Mouse (Mus musculus) CD4-positive, CD25-positive, alpha-beta regulatory T cell, adult 4 months (primary cell): ENCODE results near the gene Gm20388. TPM values are rescaled to one million over a fixed set of nuclear protein-coding genes. Genes with fewer than 3 reads are reported as not detected.
A peak's percentile ranks its signal among the peaks of the same experiment; 100 is the strongest.
"Not testable (repeated sequence)": the region's sequence is repeated elsewhere in the genome, so short reads cannot be mapped to it uniquely, and the experiment has no call there.

Source experiments
- ATAC-seq: one replicate; pipeline ENCODE4 v1.8.0; 2017
- polyA plus RNA-seq, 2 experiments: library from polyadenylated mRNA; unstranded; fragments of 100-300 nt; shearing (Covaris generic); gene quantifications; one replicate each; pipeline ENCODE4 v1.2.1; 2017

Gene Gm20388
- polyA plus RNA-seq, 2 experiments from 2014 or later: 10.7 to 12.8 TPM

- no peak for ATAC-seq
These were observed 3331.7 kb downstream of the Gm20388 start for GRCm38 (mm10) chr8:123242107-123242923.

- no peak for ATAC-seq
These were observed 3332.4 kb downstream of the Gm20388 start for GRCm38 (mm10) chr8:123243053-123243452.

- ATAC-seq: no peak
These were observed 3333.7 kb downstream of the Gm20388 start for GRCm38 (mm10) chr8:123244382-123244781.

GRCm38 (mm10) chr8:123245543-123245942 lies 3334.9 kb downstream of the Gm20388 start:
- ATAC-seq: no peak

- no peak for ATAC-seq
These were observed 3337.1 kb downstream of the Gm20388 start for GRCm38 (mm10) chr8:123247748-123248147.

GRCm38 (mm10) chr8:123248596-123248995 lies 3338.0 kb downstream of the Gm20388 start:
- no peak for ATAC-seq

- ATAC-seq: no peak
These were observed 3340.3 kb downstream of the Gm20388 start for GRCm38 (mm10) chr8:123250940-123251339.

- ATAC-seq: no peak
These were observed 3342.3 kb downstream of the Gm20388 start for GRCm38 (mm10) chr8:123252925-123253324.

GRCm38 (mm10) chr8:123253451-123254098 lies 3342.9 kb downstream of the Gm20388 start:
- ATAC-seq: peak; percentile 19

GRCm38 (mm10) chr8:123254099-123254885 lies 3343.7 kb downstream of the Gm20388 start, which contains the start of the genes Zfp276 and Vps9d1:
TSS of gene Zfp276 (plus strand) at chr8:123254195.
TSS of gene Vps9d1 (minus strand) at chr8:123254348.
- ATAC-seq: peak; percentile 85

- ATAC-seq: no peak
These were observed 3344.5 kb downstream of the Gm20388 start for GRCm38 (mm10) chr8:123255170-123255569.

GRCm38 (mm10) chr8:123257114-123257513 lies 3346.5 kb downstream of the Gm20388 start:
- no peak for ATAC-seq

GRCm38 (mm10) chr8:123257593-123257992 lies 3347.0 kb downstream of the Gm20388 start:
- ATAC-seq: not testable (repeated sequence)

- ATAC-seq: no peak
These were observed 3357.4 kb downstream of the Gm20388 start for GRCm38 (mm10) chr8:123267926-123268656.

- ATAC-seq: no peak
These were observed 3360.5 kb downstream of the Gm20388 start for GRCm38 (mm10) chr8:123271147-123271546.

GRCm38 (mm10) chr8:123271901-123272300 lies 3361.3 kb downstream of the Gm20388 start:
- ATAC-seq: no peak

GRCm38 (mm10) chr8:123274447-123274846 lies 3363.8 kb downstream of the Gm20388 start:
- ATAC-seq: no peak

- ATAC-seq: no peak
These were observed 3364.5 kb downstream of the Gm20388 start for GRCm38 (mm10) chr8:123275096-123275495.

GRCm38 (mm10) chr8:123278445-123278844 lies 3367.8 kb downstream of the Gm20388 start:
- ATAC-seq: no peak

GRCm38 (mm10) chr8:123279828-123280227 lies 3369.2 kb downstream of the Gm20388 start:
- ATAC-seq: no peak

- no peak for ATAC-seq
These were observed 3369.9 kb downstream of the Gm20388 start for GRCm38 (mm10) chr8:123280302-123281094.
